Mouse (Mus musculus): ENCODE data around the gene Lrrfip2.

- TF ChIP-seq EP300 (IDR thresholded peaks at IDR 0.05; ENCODE audit: low read depth), result no peak
- no peak for TF ChIP-seq CTCF (IDR thresholded peaks at IDR 0.05; ENCODE audit: low read depth)
These were observed 155.8 kb downstream of the Lrrfip2 start for GRCm38 (mm10) chr9:111272996-111273785.
